In genomic region chr4:33586615-33587451, GRCm38 (mm10) we compare ENCODE assay signal across 8 mouse cellular contexts.
DNase-seq lines count a peak whose midpoint lies in the region; ATAC-seq lines count a peak whose summit lies in the region.

No protein-coding gene starts in this region.

- ATAC-seq in midbrain, embryonic 16.5 days, result peak; percentile 78

- H3K9me3 ChIP-seq in midbrain, embryonic 16.5 days (replicated peaks; ENCODE audit: control insufficient read depth, low read length, poor library complexity, severe bottlenecking), result no peaks in the 10 kb centered on the region

- 4% methylated on average over 15 of the region's 15 CpGs for WGBS in midbrain, embryonic 16.5 days

- H3K4me1 ChIP-seq in midbrain, embryonic 16.5 days (ENCODE audit: control insufficient read depth, insufficient read depth, low read length), result peaks cover 23% of the 10 kb centered on the region

- peak overlapping the region; percentile 44 for H3K4me2 ChIP-seq in midbrain, embryonic 16.5 days (ENCODE audit: low read length)

- DNase-seq in right cerebral cortex, adult 18-20 months, result peak; percentile 55
- DNase-seq in right cerebral cortex, postnatal 25 days, result no peak
- DNase-seq in embryo, embryonic 11.5 days (ENCODE audit: low read depth, low spot score), result peak; percentile 26
- peak; percentile 25 for DNase-seq in heart, adult 8-10 months (ENCODE audit: low spot score)
- peak; percentile 39 for DNase-seq in kidney, adult 11 months
- peak; percentile 54 for DNase-seq in liver
- DNase-seq in thymus, postnatal 4 days, result peak; percentile 74

- no peaks in the 10 kb centered on the region for H3K36me3 ChIP-seq in midbrain, embryonic 16.5 days (ENCODE audit: control insufficient read depth, insufficient read depth, low read length)

- H3K27me3 ChIP-seq in midbrain, embryonic 16.5 days (ENCODE audit: control insufficient read depth, insufficient read depth, low read depth, low read length), result no peaks in the 10 kb centered on the region

- H3K4me3 ChIP-seq in midbrain, embryonic 16.5 days (ENCODE audit: low read depth, low read length), result peak overlapping the region; percentile 12; the same call in 1 of the 2 replicates

- 0 out of 2 replicates have a peak overlapping the region, but pooled peaks have one; percentile 0 for H3K9ac ChIP-seq in midbrain, embryonic 16.5 days (ENCODE audit: low read depth, low read length)

- H3K27ac ChIP-seq in midbrain, embryonic 16.5 days (ENCODE audit: low read length), result peak overlapping the region; percentile 66
